Mouse (Mus musculus) common myeloid progenitor, adult 5-6 weeks (primary cell): ENCODE measurements around the gene Gm32742. TPM values are rescaled to one million over a fixed set of nuclear protein-coding genes. Genes with fewer than 3 reads are reported as not detected.

Experiments used
- total RNA-seq: library from RNA; stranded (forward); fragments of 200-1000, 187-1606 nt; gene quantifications from 2 replicates; pipeline ENCODE4 v1.2.3, GENCODE M21; 2017

Gene Gm32742
- total RNA-seq, 1 experiment from 2014 or later, result 0.18 TPM

Other genes with a start within 250 kb of the Gm32742 start
- gene Sik2, start 156.4 kb downstream of the Gm32742 start, total RNA-seq, result 15.7 and 22.1 TPM in 2 replicates
- gene Btg4, start 104.6 kb downstream of the Gm32742 start, total RNA-seq, result not detected in 2 replicates
- 12.2 and 18.3 TPM in 2 replicates for gene Layn, start 88.4 kb downstream of the Gm32742 start, total RNA-seq
- not detected in 2 replicates for gene 4833427G06Rik, start 63.4 kb downstream of the Gm32742 start, total RNA-seq
- not detected in 2 replicates for gene Pou2af1, start 48.2 kb upstream of the Gm32742 start, total RNA-seq
- 2.1 TPM in 1 of 2 replicates, not detected in the other for gene Colca2, start 113.1 kb upstream of the Gm32742 start, total RNA-seq
- not detected in 2 replicates for gene 1810046K07Rik, start 163.4 kb upstream of the Gm32742 start, total RNA-seq